Mouse (Mus musculus): ENCODE data around the gene Nek6.

- TF ChIP-seq CTCF (IDR thresholded peaks at IDR 0.05; ENCODE audit: extremely low read depth, insufficient read length, insufficient replicate concordance, low read depth, low read length) (no peak), POLR2A (IDR thresholded peaks at IDR 0.05; ENCODE audit: low read depth, low read length) (no peak)
Measured at GRCm38 (mm10) chr2:38554226-38554995, 43.0 kb downstream of the Nek6 start.
